Mouse (Mus musculus): ENCODE data around the gene Spns2. TPM values are rescaled to one million over a fixed set of nuclear protein-coding genes. Genes with fewer than 3 reads are reported as not detected.

Gene Spns2
- polyA plus RNA-seq (2015; fragmentation: Nextera tagmentation; extraction: Ambion mirVana): 10.7 and 11.6 TPM in 2 replicates

DNA sequence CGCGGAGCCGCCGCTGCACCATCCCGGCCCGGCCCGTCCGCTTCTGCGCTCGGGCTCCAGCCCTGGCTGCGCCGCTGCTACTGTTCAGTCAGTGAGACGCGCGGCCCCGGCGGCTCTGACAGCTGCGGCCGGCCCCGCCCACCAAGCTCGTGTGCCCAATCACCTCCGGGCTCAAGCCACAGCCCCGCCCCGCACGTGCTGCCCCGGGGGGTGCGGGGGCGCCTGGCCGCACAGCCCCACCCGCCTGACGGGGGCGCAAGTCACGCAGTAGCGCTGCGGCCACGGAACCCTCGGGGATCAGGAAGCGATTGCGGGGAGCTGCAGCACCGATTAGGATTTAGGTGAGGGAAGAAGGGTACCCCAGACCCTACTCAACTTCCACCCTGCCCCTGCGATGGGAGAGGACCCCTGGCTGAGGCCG lies at the start of gene Spns2:
Spns2 (minus strand) TSS at position 24 of the 421 bp plus-strand sequence.
- Histone ChIP-seq H3K9ac (peak within 1 kb of the TSS; percentile 70), H3K27me3 (replicated peaks) (no peaks in the 10 kb centered on the region), H3K4me1 (peaks cover 34% of the 10 kb centered on the region), H3K4me2 (peak within 1 kb of the TSS; percentile 63), H3K27ac (peak within 1 kb of the TSS; percentile 81), H3K36me3 (replicated peaks) (no peaks in the 10 kb centered on the region), H3K9me3 (no peaks in the 10 kb centered on the region), H3K4me3 (peak within 1 kb of the TSS; percentile 61)
- peak; percentile 92 for ATAC-seq (replicated peaks)
- under 1% methylated on average over 34 of the region's 42 CpGs for WGBS

DNA sequence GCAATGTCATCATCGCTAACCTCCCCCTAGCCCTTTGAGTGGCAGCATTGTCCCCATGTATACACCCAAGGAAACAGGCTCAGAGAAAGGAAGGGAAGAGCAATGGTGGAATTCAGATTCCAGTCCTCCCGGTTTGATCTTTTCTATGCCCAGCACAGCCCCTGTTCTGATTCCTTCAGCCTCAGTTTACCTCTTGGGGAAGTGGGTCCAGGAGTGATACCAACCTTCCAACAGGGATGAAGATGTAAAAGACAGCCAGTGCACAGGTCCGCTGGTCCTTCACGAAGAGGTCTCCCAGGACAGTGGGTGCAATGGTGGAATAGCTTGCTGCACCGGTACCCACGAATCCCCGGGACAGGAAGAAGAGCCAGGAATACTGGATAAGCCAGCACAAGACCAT lies 49.1 kb upstream of the Spns2 start:
- no peaks in the 10 kb centered on the region for H3K9me3 ChIP-seq
- H3K27ac ChIP-seq: no peak overlapping the region
- H3K9ac ChIP-seq: no peak overlapping the region
- H3K27me3 ChIP-seq (replicated peaks): no peaks in the 10 kb centered on the region
- 93% methylated on average over 7 of the region's 7 CpGs for WGBS
- H3K4me3 ChIP-seq: no peak overlapping the region
- H3K36me3 ChIP-seq (replicated peaks): no peaks in the 10 kb centered on the region
- no peaks in the 10 kb centered on the region for H3K4me1 ChIP-seq
- no peak overlapping the region for H3K4me2 ChIP-seq
- ATAC-seq (replicated peaks): no peak

- no peak for ATAC-seq (replicated peaks)
- WGBS: 68% methylated on average over 8 of the region's 8 CpGs
These were observed 48.5 kb upstream of the Spns2 start for GRCm38 (mm10) chr11:72538037-72538755.

GRCm38 (mm10) chr11:72537503-72537902 lies 47.8 kb upstream of the Spns2 start:
- no peaks in the 10 kb centered on the region for H3K4me1 ChIP-seq
- no peak overlapping the region for H3K27ac ChIP-seq
- no peak for ATAC-seq (replicated peaks)
- 88% methylated on average over 2 of the region's 2 CpGs for WGBS
- no peak overlapping the region for H3K4me3 ChIP-seq
- no peaks in the 10 kb centered on the region for H3K9me3 ChIP-seq
- H3K4me2 ChIP-seq: no peak overlapping the region
- no peaks in the 10 kb centered on the region for H3K36me3 ChIP-seq (replicated peaks)
- no peak overlapping the region for H3K9ac ChIP-seq
- no peaks in the 10 kb centered on the region for H3K27me3 ChIP-seq (replicated peaks)

More at GRCm38 (mm10) chr11:72538037-72538755, 48.5 kb upstream of the Spns2 start:
- Histone ChIP-seq H3K36me3 (replicated peaks) (no peaks in the 10 kb centered on the region), H3K9ac (no peak overlapping the region), H3K9me3 (no peaks in the 10 kb centered on the region), H3K27ac (no peak overlapping the region), H3K4me3 (no peak overlapping the region), H3K4me1 (no peaks in the 10 kb centered on the region), H3K27me3 (replicated peaks) (no peaks in the 10 kb centered on the region), H3K4me2 (no peak overlapping the region)

DNA sequence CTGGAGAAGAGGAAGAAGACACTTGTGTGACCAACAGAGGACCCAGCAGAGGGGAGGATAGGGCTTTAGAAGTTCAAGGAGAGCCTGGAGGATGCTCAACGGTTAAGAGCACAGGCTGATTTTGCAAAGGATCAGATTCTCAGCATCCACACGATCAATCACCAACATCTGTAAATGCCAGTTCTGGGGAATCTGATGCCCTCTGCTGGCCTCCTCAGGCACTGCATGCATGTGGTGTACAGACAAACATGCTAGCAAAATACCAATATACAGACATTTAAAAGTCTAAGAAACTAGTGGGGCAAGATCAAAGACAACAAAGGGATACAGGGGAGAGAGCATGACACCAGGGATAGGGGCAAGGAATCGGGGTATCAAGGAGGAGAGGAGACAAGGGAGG lies 45.8 kb upstream of the Spns2 start:
- H3K9ac ChIP-seq: no peak overlapping the region
- H3K9me3 ChIP-seq: no peaks in the 10 kb centered on the region
- ATAC-seq (replicated peaks): no peak
- WGBS: 89% methylated on average over 3 of the region's 3 CpGs
- H3K36me3 ChIP-seq (replicated peaks): no peaks in the 10 kb centered on the region
- no peak overlapping the region for H3K27ac ChIP-seq
- no peak overlapping the region for H3K4me2 ChIP-seq
- H3K4me1 ChIP-seq: no peaks in the 10 kb centered on the region
- no peaks in the 10 kb centered on the region for H3K27me3 ChIP-seq (replicated peaks)
- no peak overlapping the region for H3K4me3 ChIP-seq

- H3K36me3 ChIP-seq (replicated peaks): no peaks in the 10 kb centered on the region
- 87% methylated on average over 3 of the region's 3 CpGs for whole genome bisulfite sequencing
These were observed 43.2 kb upstream of the Spns2 start for GRCm38 (mm10) chr11:72532890-72533289.

GRCm38 (mm10) chr11:72531632-72532031 lies 41.9 kb upstream of the Spns2 start:
- Histone ChIP-seq H3K9ac (no peak overlapping the region), H3K36me3 (replicated peaks) (no peaks in the 10 kb centered on the region), H3K27ac (no peak overlapping the region), H3K9me3 (no peaks in the 10 kb centered on the region), H3K27me3 (replicated peaks) (no peaks in the 10 kb centered on the region), H3K4me3 (no peak overlapping the region), H3K4me1 (no peaks in the 10 kb centered on the region), H3K4me2 (no peak overlapping the region)
- WGBS: 74% methylated on average over 1 of the region's 1 CpGs
- ATAC-seq (replicated peaks): no peak

More at GRCm38 (mm10) chr11:72532890-72533289, 43.2 kb upstream of the Spns2 start:
- Histone ChIP-seq H3K4me2 (no peak overlapping the region), H3K9ac (no peak overlapping the region), H3K4me1 (no peaks in the 10 kb centered on the region), H3K27ac (no peak overlapping the region), H3K9me3 (no peaks in the 10 kb centered on the region), H3K4me3 (no peak overlapping the region), H3K27me3 (replicated peaks) (no peaks in the 10 kb centered on the region)
- no peak for ATAC-seq (replicated peaks)

GRCm38 (mm10) chr11:72531144-72531543 lies 41.4 kb upstream of the Spns2 start:
- 80% methylated on average over 5 of the region's 5 CpGs for WGBS
- H3K4me3 ChIP-seq: no peak overlapping the region
- no peak overlapping the region for H3K4me2 ChIP-seq
- H3K4me1 ChIP-seq: no peaks in the 10 kb centered on the region
- H3K36me3 ChIP-seq (replicated peaks): no peaks in the 10 kb centered on the region
- no peaks in the 10 kb centered on the region for H3K27me3 ChIP-seq (replicated peaks)
- no peak overlapping the region for H3K9ac ChIP-seq
- no peak for ATAC-seq (replicated peaks)
- no peak overlapping the region for H3K27ac ChIP-seq
- H3K9me3 ChIP-seq: no peaks in the 10 kb centered on the region

- H3K4me2 ChIP-seq: no peak overlapping the region
- no peak for ATAC-seq (replicated peaks)
- no peak overlapping the region for H3K9ac ChIP-seq
- H3K27ac ChIP-seq: no peak overlapping the region
- no peaks in the 10 kb centered on the region for H3K27me3 ChIP-seq (replicated peaks)
- H3K4me1 ChIP-seq: no peaks in the 10 kb centered on the region
- 87% methylated on average over 4 of the region's 4 CpGs for WGBS
- H3K36me3 ChIP-seq (replicated peaks): no peaks in the 10 kb centered on the region
- no peak overlapping the region for H3K4me3 ChIP-seq
- H3K9me3 ChIP-seq: no peaks in the 10 kb centered on the region
These were observed 36.5 kb upstream of the Spns2 start for GRCm38 (mm10) chr11:72526190-72526589.

- ATAC-seq (replicated peaks): no peak
- Histone ChIP-seq H3K27me3 (replicated peaks) (no peaks in the 10 kb centered on the region), H3K9me3 (no peaks in the 10 kb centered on the region), H3K36me3 (replicated peaks) (no peaks in the 10 kb centered on the region), H3K9ac (no peak overlapping the region), H3K27ac (no peak overlapping the region), H3K4me1 (no peaks in the 10 kb centered on the region), H3K4me2 (no peak overlapping the region), H3K4me3 (no peak overlapping the region)
- 45% methylated on average over 4 of the region's 4 CpGs for WGBS
These were observed 34.0 kb upstream of the Spns2 start for GRCm38 (mm10) chr11:72523711-72524110.

GRCm38 (mm10) chr11:72522616-72523041 lies 32.9 kb upstream of the Spns2 start:
- 69% methylated on average over 5 of the region's 5 CpGs for WGBS
- no peaks in the 10 kb centered on the region for H3K27me3 ChIP-seq (replicated peaks)
- H3K9me3 ChIP-seq: no peaks in the 10 kb centered on the region
- no peak overlapping the region for H3K4me2 ChIP-seq
- H3K9ac ChIP-seq: no peak overlapping the region
- H3K4me1 ChIP-seq: no peaks in the 10 kb centered on the region
- no peaks in the 10 kb centered on the region for H3K36me3 ChIP-seq (replicated peaks)
- H3K27ac ChIP-seq: no peak overlapping the region
- H3K4me3 ChIP-seq: no peak overlapping the region
- no peak for ATAC-seq (replicated peaks)

DNA sequence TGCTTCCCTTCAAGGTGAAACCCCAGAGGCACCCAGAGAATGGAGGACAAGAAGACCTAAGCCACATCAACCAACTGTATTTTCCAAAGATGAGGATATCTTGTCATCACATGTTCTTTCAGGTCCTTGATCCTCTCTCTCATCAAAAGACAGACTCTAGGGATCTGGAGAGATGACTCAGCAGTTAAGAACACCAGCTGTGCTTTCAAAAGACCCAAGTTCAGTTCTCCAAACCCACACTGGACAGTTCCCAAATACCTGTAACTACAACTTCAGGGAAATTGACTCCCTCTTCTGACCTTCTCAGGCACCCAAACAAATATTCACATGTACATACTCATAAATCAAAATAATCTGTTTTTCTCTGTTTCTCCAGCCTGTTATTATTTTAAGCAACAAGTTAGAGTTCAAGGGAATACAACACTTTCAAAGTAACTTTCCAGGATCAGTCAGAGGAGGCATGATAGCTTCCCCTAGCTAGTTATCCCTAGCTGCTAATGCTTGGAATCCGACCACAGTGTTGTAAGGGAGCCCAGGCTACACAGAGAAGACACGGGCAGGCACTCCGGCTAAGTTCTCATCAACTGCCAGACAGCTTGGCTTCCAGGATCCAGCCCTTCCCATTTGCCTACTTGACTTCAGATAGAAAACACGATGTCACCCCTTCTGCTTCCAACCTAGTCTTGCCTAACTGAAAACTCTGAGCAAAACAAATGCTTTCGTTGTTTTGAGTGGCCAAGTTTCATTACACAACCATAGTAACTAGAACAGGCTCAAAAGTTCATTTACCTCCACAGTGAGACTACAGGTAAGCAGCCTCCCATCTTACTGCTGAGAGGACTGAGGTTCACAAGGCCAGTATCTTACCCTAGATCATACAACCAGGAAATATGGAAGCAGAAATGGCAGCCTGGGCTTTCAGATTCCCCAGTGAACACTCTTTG lies 32.2 kb upstream of the Spns2 start:
- no peak overlapping the region for H3K4me3 ChIP-seq
- no peaks in the 10 kb centered on the region for H3K36me3 ChIP-seq (replicated peaks)
- no peak for ATAC-seq (replicated peaks)
- H3K9me3 ChIP-seq: no peaks in the 10 kb centered on the region
- H3K4me1 ChIP-seq: no peaks in the 10 kb centered on the region
- no peak overlapping the region for H3K27ac ChIP-seq
- WGBS: 82% methylated on average over 5 of the region's 5 CpGs
- no peak overlapping the region for H3K4me2 ChIP-seq
- H3K27me3 ChIP-seq (replicated peaks): no peaks in the 10 kb centered on the region
- H3K9ac ChIP-seq: no peak overlapping the region
